Mouse (Mus musculus): ENCODE measurements around the gene Olfr97.
"Not testable (repeated sequence)": the region's sequence is repeated elsewhere in the genome, so short reads cannot be mapped to it uniquely, and the experiment has no call there.

Olfr97 gene

DNA sequence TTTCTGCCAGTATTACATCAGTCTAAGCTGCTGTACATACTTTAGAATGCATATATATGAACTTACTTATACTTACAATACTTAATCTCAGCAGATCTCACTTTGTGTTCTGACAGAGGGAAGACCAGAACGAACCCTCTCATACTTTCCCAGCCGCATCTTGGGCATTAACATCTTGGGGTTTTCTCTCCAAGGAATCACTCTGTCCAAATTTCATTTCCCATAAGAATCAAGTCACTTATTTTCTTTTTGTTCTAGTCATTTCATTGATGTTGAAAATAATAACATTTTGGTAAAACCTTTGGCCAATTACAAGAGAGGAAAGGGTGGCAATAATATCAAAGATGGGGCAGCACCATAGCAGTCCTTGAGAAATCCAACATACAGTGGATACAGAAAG lies at the start of gene Olfr97:
Gene Olfr97 (minus strand): TSS at position 101 of the 400 bp plus-strand sequence.
- TF ChIP-seq GATA4 (IDR thresholded peaks at IDR 0.05; ENCODE audit: insufficient replicate concordance, low read length): not testable (repeated sequence)

DNA sequence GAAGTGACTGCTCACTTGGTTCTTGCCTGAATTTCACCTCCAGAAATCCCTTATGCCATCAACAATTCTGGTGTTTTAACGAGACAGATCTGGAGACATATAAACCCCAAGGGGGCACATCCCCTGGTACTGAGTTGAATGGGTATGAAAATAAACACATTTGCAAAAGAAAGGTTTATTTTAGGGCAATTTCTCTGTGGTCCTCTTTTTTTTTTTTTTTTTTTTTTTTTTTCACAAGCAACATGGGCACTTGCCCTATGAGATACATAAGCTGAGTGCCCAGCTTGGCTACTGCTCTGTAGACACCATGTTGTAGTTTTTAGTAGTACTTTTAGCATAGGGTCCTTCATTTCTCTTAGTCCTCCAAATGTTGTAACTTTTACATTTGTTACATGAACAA lies 46.2 kb upstream of the Olfr97 start, which contains the start of gene Olfr99:
Gene Olfr99 (minus strand): TSS at position 101 of the 400 bp plus-strand sequence.
- no peak for TF ChIP-seq GATA4 (IDR thresholded peaks at IDR 0.05; ENCODE audit: insufficient replicate concordance, low read length)

DNA sequence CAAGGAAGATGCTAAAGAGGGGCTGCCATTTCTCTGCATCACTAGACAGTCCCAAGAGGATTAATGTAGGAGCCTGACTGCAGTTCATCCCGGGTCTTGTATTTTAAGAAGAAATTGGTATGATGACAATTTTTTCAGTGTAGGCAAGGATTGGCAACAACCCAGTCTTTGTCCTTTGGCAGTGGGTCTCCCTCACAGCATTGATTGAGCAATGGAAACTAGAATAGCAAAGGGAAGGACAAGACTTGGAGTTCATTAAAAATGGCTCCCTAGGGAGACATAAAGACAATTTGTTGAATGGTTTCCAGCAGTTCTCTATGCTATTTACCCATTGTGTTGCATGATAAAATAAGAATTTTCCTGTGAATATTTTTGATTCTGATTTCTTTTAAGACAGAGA lies 43.2 kb upstream of the Olfr97 start:
- TF ChIP-seq GATA4 (IDR thresholded peaks at IDR 0.05; ENCODE audit: insufficient replicate concordance, low read length): no peak

DNA sequence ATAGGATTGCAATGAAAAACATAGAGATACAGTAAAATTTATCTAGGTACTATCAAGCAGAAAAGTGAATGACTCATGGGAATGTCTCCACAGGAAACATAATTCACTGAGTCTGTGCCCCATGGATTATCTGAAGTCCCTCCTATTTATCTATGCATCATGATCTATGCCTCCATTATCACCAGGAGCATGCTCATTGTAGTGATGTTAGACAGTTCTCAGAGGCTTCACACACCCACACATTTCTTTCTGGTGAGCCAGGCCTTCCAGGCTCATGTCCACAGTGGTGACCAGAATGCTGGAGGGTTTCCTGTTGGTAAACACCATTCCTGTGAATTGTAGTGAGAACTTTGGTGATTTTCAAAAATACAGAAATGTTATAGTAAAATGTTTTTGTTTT lies 39.4 kb upstream of the Olfr97 start:
- no peak for TF ChIP-seq GATA4 (IDR thresholded peaks at IDR 0.05; ENCODE audit: insufficient replicate concordance, low read length)

DNA sequence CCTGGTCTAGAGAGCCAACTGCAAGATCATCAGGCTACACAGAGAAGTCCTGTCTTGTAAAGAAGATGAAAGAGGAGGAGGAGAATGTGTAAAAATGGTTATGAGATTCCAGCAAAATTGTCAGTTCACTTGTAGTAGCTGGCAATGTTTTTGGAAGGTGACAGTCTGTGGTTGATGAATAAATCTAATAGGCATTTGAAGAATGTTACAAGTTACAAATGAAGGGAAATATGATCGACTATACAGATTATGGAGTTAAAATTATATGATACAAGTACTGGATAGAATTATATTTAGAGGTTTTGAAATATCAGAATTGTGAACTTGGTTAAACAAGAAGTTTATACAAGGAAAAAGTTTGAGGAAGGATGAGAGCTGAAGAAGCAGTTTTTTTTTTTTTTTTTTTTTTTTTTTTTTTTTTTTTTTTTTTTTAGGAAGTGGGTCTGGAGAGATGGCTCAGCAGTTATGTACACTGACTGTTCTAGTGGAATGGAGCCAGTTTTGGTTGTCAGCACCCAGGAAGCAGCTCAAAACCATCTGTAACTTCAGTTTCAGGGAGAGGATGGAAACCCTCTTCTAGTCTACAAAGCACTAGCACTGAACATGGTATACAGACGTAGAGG lies 38.6 kb upstream of the Olfr97 start:
- no peak for TF ChIP-seq GATA4 (IDR thresholded peaks at IDR 0.05; ENCODE audit: insufficient replicate concordance, low read length)

DNA sequence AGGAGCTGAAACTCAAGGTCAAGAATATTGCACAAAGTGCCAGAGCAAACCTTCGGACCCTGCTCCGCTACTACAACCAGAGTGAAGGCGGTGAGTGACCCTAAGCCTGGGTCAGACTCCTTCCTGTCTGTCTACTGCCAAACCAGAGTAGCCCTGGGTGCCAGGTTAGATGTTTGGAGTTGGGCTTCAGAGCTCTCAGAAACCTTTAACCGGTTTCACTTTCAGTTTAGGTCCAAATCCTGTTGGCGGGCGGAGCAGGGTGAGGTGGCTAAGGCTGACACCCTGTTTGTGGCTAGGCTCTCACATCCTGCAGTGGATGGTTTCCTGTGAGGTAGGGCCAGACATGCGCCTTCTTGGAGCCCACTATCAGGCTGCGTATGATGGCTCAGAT lies 33.6 kb upstream of the Olfr97 start:
- no peak for TF ChIP-seq GATA4 (IDR thresholded peaks at IDR 0.05; ENCODE audit: insufficient replicate concordance, low read length)

DNA sequence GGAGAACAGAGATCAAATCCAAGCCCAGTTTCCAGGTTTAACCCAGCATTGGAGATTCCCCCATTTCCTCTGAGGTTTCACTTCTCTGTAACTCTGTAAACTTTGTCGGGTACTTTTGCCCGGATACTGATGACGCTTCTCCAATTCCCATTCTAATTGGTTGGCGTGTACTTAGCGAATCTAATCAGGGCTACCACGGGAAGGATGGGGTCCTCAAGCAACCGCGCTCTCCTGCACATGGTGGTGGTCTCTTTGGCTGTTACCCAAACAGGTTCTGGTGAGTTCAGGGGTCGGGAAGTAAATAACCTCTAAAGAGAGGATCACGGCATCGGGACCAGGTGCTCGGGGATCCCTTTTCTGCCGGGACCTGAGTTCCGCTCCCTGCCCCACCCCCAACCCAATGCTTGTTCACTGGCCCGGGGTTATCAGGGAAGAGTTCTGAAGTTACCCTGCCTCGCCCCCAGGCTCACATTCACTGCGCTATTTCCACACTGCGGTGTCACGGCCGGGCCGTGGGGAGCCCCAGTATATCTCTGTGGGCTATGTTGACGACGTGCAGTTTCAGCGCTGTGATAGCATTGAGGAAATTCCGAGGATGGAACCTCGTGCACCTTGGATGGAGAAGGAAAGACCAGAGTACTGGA lies 33.0 kb upstream of the Olfr97 start, which contains the start of gene H2-M3:
Gene H2-M3 (plus strand): TSS at position 163 of the 644 bp plus-strand sequence.
- TF ChIP-seq GATA4 (IDR thresholded peaks at IDR 0.05; ENCODE audit: insufficient replicate concordance, low read length): peak; percentile 61; the same call in 1 of the 2 replicates

DNA sequence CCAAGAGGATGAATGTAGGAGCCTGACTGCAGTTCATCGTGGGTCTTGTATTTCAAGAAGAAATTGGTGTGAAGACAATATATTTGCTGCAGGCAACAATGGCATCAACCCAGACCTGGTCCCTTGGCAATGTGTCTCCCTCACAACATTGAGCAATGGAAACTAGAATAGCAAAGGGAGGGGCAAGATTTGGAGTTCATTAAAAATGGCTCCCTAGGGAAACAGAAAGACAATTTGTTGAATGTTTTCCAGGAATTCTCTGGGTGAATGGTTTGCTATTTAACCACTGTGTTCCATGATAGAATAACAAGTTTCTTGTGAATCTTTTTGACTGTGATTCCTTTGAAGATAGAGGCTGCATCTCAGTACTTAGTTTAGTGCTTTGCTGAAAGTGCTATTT lies 26.5 kb upstream of the Olfr97 start, which contains the start of gene Olfr98:
Gene Olfr98 (minus strand): TSS at position 124 of the 400 bp plus-strand sequence.
- TF ChIP-seq GATA4 (IDR thresholded peaks at IDR 0.05; ENCODE audit: insufficient replicate concordance, low read length): no peak

DNA sequence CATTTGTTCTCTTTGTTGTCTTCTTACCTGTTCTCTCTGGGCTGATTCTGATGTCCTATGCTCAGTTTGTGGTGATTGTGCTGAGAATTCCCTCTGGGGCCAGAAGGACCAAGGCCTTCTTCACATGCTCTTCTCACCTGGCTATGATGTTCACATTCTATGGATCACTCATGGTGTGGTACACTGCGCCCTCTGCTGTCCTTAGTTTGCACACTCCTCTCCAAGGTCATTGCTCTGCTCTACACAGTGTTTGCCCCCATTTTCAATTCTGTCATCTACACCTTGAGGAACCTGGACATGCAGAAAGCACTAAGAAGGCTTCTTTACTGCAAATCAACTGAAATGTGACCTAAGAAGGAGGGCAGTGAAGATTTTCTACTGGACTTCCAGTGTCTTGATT lies 13.4 kb upstream of the Olfr97 start:
- no peak for TF ChIP-seq GATA4 (IDR thresholded peaks at IDR 0.05; ENCODE audit: insufficient replicate concordance, low read length)

DNA sequence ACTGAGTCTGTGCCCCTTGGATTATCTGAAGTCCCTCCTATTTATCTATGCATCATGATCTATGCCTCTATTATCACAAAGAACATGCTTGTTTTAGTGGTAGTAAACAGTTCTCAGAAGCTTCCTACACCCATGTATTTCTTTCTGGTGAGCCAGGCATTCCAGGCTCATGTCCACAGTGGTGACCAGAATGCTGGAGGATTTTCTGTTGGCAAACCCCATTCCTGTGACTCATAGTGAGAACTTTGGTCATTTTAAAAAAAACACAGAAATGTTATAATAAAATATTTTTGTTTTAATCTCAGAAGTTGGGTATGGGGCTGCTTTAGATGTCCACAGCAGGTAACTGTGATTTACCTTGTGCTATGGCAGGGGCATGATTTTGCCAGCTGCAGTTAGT lies 12.3 kb upstream of the Olfr97 start:
- TF ChIP-seq GATA4 (IDR thresholded peaks at IDR 0.05; ENCODE audit: insufficient replicate concordance, low read length): no peak

DNA sequence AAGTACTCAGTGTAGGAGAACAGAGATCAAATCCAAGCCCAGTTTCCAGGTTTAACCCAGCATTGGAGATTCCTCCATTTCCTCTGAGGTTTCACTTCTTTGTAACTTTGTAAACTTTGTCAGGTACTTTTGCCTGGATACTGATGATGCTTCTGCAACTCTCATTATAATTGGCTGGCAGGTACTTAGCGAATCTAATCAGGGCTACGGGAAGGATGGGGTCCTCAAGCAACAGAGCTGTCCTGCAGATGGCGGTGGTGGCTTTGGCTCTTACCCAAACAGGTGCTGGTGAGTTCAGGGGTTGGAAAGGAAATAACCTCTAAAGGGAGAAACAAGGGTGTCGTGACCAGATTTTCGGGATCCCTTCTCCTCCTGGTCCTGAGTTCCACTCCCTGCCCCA lies 9.6 kb upstream of the Olfr97 start:
- TF ChIP-seq GATA4 (IDR thresholded peaks at IDR 0.05; ENCODE audit: insufficient replicate concordance, low read length): no peak

DNA sequence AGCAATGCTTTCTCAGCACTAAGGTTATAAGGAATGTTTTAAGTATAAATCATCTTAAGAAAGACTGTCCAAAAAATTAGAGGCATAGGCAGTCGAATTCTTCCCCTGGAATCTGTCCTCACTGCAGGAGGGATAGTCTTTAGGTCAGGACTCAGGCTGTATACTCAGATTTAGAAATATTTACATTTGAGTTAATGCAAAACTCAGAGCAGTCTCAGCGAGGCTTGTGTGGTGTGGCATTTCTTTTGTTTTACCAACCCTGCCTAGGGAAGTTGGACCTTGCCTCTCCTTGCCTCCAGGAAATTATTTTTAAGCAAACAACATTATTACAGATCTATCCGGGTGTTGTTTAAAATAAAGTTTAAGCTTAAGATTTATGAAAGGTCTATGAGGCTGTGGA lies 5.1 kb upstream of the Olfr97 start:
- no peak for TF ChIP-seq GATA4 (IDR thresholded peaks at IDR 0.05; ENCODE audit: insufficient replicate concordance, low read length)

DNA sequence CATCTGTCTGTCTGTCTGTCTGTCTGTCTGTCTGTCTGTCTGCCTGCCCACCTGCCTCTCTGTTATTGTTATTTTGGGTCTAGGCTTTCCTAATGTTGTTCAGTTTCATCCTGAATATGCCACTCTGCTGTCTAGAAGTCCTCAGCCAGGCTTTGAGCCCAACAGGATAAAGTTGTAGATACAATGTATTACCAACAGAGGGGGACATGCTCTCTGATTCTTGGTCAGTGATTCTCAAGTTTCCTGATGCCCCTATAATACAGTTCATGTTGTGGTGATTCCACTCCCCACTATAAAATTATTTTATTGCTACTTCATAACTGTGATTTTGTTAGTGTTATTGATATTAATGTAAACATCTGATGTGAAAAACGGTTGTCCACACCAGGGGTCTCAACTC lies 15.3 kb downstream of the Olfr97 start:
- no peak for TF ChIP-seq GATA4 (IDR thresholded peaks at IDR 0.05; ENCODE audit: insufficient replicate concordance, low read length)

DNA sequence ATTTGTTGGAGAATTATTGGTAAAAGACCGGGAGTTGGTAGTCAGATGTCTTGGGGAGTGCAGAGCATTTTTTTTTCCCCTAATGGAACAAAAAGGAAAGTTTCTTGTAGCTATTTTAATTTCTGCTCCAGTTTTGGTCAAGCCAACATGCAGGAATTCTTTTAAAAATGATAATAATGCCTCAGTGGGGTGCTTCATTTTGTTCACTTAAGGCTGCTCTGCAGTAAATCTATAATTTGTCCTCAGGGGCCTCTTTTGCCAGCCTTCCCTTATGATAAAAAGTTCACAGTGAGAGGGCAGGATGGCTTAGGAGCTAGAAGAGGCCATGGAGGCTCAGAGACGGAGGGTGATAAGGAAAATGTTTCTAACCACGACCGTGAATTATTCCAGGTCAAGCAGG lies 17.3 kb downstream of the Olfr97 start, which contains the start of gene Olfr96:
Gene Olfr96 (plus strand): TSS at position 301 of the 400 bp plus-strand sequence.
- no peak for TF ChIP-seq GATA4 (IDR thresholded peaks at IDR 0.05; ENCODE audit: insufficient replicate concordance, low read length)

DNA sequence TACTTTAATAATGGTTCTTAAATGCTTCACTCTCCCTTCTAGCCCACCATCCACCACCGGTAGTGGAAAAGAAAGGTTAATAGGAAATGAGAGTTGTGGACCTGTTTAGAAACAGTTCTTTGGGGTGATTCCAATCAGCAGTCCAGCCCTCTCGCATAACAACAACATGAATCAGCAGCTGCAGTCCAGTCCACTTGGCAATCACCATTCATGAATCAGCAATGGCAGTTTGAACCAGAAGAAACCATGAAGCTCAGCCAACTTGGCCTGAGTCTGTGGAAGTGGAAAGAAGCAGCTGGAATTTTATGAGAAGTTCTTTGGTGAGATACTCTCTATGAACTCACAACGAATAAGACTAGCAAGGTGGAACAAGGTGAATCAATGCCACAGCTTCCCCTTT lies 18.6 kb downstream of the Olfr97 start:
- no peak for TF ChIP-seq GATA4 (IDR thresholded peaks at IDR 0.05; ENCODE audit: insufficient replicate concordance, low read length)

DNA sequence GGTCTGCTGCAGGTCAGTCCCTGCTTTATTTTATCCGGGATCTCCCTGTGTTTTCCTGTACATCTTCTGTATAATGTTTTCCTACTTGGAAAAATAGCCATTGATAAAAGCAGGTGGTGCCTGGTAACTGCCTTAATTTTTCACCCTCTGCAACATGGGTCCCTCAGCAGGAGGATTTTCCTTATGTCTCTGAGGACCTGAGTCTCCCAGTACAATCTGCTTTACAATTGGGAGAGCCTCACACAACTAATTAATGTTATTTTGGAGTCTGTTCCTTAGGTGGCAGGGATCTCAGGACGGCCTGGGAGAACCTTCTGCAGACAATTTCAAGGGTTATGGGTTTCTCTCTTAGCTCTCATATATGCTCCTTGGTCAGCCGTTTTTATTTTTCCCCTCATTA lies 24.1 kb downstream of the Olfr97 start, which contains the start of gene Olfr95:
Gene Olfr95 (minus strand): TSS at position 101 of the 400 bp plus-strand sequence.
- TF ChIP-seq GATA4 (IDR thresholded peaks at IDR 0.05; ENCODE audit: insufficient replicate concordance, low read length): no peak

All from liver, adult (tissue).